Mouse (Mus musculus) heart, postnatal 14 days (tissue): ENCODE results near the gene Dio1. TPM values are rescaled to one million over a fixed set of nuclear protein-coding genes. Genes with fewer than 3 reads are reported as not detected.

Experiments used
- DNase-seq, 2 experiments: peaks; one replicate each; pipeline ENCODE4 v3.0.0; 2021 to 2022
- intact Hi-C: fragments of 180-260 bp; cut with DNase I; formaldehyde crosslinking; loops from one replicate; pipeline ENCODE4 v1.15.1; 2025
- long read RNA-seq, 2 experiments: library from polyadenylated mRNA; stranded (forward); transcript quantifications; one replicate each; pipeline ENCODE4 v2.0.0; 2021
- total RNA-seq, 2 experiments: library from RNA; stranded (reverse); gene quantifications; 2 replicates each; pipeline ENCODE4 v1.2.3; 2021

Gene Dio1
- under 1 TPM in 1 of 2 experiments, not detected in 1; 0.12 TPM for total RNA-seq
- long read RNA-seq, experiment 1 = 0 reads
- long read RNA-seq, experiment 2 = 0 reads

DNA sequence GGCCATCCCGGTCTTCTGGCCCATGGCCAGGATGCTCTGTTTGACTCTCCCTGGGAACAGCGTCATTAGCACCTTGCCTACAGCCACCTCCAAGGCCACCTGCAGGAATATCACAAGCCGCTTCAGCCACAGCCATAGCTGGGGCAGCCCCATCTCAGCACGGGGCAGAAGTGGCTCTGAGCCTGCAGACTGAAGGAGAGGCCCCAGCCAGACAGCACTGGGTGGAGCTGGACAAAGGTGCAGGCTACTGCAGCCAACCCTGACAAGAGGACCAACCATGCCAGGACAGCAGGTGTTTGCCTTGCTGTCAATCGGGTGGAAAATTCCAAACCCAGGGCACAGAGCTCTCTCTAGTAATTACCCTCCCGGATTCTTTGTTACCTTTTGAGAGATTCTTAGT is at the start of gene Dio1:
Gene Dio1 (minus strand): TSS at position 204 of the 400 bp plus-strand sequence.
- DNase-seq = no peak
- intact Hi-C loops = no loop called here

DNA sequence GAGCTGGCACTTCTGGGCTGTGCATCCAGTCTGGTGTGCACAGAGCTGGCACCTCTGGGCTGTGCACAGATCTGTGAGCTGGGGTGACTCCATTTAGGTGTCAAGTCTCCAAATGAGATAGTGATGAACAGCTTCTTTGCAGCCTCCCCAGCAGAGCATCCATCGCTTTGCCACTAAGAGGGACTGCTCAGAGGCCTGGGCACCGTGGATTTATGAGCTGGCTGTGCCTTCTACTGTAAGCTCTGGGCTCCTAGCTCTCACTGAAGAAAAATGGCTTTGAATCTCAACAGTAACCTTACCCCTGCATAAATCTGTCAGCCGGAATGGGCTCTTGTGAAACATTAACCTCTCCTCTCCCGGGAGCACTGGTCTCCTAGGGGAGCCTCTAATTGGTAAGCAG is 47.6 kb upstream of the Dio1 start:
- intact Hi-C loops = no loop called here
- no peak for DNase-seq

- intact Hi-C loops = no loop called here
Observed at GRCm38 (mm10) chr4:107354126-107354525, 47.2 kb upstream of the Dio1 start.

DNA sequence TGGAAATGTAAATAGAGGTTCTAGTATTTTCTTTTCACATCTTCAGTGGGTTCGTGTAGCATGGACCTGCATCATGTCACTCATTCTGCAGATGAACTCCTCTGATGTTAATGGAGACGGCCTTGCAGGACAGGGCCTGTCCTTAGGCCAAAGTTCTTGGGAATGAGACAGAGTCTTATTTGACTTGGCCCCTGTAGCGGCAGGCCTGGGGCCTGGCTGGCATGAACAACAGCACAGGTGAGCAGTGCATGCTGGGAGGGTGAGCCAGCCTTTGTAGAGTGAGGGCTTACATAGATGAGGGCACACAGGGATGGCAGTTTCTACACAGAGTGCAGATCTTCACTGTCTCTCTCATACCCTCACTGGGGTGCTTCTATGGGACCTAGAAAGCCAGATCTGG is 46.6 kb upstream of the Dio1 start:
- no peak for DNase-seq
- intact Hi-C loops = no loop called here

More at GRCm38 (mm10) chr4:107354126-107354525, 47.2 kb upstream of the Dio1 start:
- DNase-seq = no peak

DNA sequence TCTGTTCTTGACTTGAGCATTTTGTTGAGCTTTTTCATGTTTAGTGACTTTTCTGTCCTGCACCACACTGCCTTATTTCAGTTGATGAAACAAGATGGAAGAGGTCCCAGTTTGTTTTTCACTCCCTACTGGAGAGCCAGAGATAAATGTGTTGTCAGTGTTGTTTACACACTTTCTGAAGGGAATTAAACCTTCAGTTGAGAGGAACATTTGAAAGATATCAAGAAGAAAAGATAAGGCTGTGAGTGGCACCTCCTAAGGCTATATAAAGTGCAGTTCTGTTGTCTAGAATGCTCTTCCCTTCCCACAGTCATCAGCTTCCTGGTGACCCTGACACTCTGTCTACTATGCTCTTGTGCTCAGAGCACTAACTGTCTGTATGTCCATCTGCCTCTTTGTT is 44.4 kb upstream of the Dio1 start:
- intact Hi-C loops = no loop called here
- no peak for DNase-seq

GRCm38 (mm10) chr4:107349311-107350008 is 42.5 kb upstream of the Dio1 start:
- intact Hi-C loops = loop anchor here (1.0 kb wide), 1 partner anchor 99 kb away; no protein-coding TSS in a partner anchor
- peak; percentile 18 to 45 for DNase-seq

- intact Hi-C loops = loop anchor here (1.0 kb wide), 1 partner anchor 98 kb away; no protein-coding TSS in a partner anchor
- no peak for DNase-seq
Observed at GRCm38 (mm10) chr4:107348529-107349310, 41.8 kb upstream of the Dio1 start.

DNA sequence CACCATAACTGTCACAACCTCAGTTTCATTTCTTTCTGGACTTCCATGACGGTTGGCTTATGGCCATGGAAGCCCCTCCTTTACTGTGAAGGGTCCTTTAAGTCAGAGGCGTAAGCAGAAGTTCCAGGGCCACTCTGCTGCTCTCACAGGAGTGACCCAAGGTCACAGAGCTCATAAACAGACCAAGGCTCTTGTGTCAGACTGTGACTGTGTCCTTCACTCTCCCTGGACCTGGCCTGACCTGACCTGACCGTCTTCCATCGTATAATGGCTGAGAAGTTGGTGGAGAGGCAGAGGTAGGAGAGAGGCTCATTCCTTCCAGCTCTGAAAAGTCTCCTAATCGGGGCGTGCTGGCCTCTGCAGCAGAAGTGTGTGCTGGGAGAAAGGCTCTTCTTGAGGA is 40.3 kb upstream of the Dio1 start:
- intact Hi-C loops = no loop called here

GRCm38 (mm10) chr4:107344612-107345011 is 37.6 kb upstream of the Dio1 start:
- DNase-seq = no peak
- intact Hi-C loops = no loop called here

More for the DNA sequence above, 40.3 kb upstream of the Dio1 start:
- no peak for DNase-seq

DNA sequence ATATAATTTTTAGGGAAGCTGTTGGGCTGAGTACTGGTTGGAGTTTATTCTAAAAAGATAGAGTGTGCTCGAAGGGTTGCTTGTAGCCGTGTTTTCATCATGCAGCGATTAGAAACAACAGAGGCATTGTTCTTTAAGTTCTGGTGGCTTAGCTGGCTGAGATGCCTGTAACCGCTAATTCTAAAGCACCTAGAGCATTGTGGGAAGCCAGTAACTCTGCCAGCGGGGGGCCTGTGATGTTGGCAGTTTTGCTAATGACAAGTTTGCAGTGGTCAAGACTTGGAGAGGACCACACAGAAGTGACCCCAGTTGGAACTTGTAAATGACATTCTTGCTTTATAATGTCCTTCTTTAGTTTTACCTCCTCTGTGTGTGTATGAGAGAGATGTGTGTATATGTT is 34.4 kb upstream of the Dio1 start:
- no peak for DNase-seq
- intact Hi-C loops = no loop called here

- DNase-seq = no peak
- intact Hi-C loops = no loop called here
Observed at GRCm38 (mm10) chr4:107337455-107337854, 30.5 kb upstream of the Dio1 start.

GRCm38 (mm10) chr4:107336356-107336755 is 29.4 kb upstream of the Dio1 start:
- DNase-seq = no peak
- intact Hi-C loops = no loop called here

DNA sequence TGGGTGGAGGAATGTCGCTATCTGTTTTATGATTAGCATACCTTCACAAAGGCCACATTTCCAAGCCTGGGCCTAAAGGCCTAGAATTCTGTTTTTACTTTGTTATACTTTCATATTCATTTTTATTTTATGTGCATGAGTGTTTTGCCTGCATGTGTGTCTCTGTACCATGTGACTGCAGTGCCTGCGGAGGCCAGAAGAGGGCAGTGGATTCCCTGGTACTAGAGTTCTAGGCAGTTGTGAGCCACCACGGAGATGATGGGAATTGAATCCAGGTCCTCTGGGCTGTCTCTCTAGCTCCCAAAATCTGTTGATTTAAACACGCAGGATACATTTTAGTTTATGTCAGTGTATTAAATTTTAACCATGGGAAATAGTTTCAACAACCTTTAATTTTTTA is 26.5 kb upstream of the Dio1 start:
- DNase-seq = no peak
- intact Hi-C loops = no loop called here

GRCm38 (mm10) chr4:107328530-107328929 is 21.6 kb upstream of the Dio1 start:
- intact Hi-C loops = no loop called here
- DNase-seq = no peak

DNA sequence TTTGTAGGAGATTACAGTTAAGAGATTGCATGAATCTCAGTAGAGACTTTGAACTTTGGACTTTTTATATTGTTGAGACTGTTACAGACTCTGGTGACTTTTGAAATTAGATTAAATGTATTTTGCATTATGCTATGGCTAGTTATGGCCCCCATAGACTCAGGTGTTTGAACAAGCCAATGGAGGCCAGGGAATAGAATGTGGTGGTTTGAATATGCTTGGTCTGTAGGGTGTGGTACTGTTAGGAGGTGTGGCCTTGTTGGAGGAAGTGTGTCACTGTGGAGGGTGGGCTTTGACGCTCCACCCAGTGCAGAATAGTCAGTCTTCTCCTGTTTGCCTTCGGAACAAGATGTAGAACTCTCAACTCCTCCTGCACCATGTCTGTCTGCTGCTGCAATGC is 16.1 kb upstream of the Dio1 start:
- no peak for DNase-seq
- intact Hi-C loops = no loop called here

DNA sequence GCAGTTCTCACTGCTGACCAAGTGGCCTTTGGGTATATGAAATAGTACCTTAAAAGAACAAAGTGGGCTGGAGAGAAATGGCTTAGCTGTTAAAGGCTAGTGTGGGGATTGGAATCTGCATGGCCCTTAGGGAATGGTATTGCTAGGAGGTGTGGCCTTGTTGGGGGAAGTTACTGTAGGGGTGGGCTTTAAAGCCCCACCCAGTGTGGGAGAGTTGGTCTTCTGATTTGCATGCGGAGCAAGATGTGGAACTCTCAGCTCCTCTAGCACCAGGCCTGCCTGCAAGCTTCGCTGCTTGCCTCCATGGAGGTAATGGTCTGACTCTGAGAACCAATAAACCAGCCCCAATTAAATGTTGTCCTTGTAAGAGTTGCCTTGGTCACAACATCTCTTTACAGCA is 14.1 kb upstream of the Dio1 start:
- no peak for DNase-seq
- intact Hi-C loops = no loop called here

DNA sequence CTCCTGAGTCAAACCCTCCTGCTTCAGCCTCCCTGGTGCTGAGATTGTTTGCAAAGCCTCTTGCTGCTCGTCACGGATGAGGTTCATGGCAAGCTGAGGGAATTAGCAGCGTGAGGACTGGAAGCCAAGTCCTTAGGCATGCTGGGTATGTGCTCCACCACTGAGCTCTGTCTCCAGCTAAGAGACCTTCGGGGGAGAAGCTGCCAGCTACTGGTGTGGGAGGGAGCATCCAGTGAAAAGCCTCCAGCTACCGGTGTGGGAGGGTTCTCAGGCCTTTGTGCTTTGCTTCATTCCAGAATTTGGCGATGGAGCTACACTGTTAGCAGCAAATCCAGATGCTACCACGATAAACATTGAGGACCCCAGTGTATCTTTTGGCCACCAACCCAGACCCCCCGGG is 11.7 kb upstream of the Dio1 start:
- no peak for DNase-seq
- intact Hi-C loops = no loop called here

GRCm38 (mm10) chr4:107314479-107314805 is 7.5 kb upstream of the Dio1 start:
- no peak for DNase-seq
- intact Hi-C loops = loop anchor here (2.0 kb wide), 2 partner anchors 60 to 136 kb away; partner anchors contain the start of genes Tceanc2 and Tmem59

- intact Hi-C loops = loop anchor here (2.0 kb wide), 2 partner anchors 59 to 135 kb away; partner anchors contain the start of genes Tceanc2 and Tmem59
- DNase-seq = peak; percentile 88 to 92
Observed at GRCm38 (mm10) chr4:107313690-107314478, 6.9 kb upstream of the Dio1 start, which contains the start of gene Yipf1. Gene Yipf1, plus strand, starts transcription at chr4:107314363.

DNA sequence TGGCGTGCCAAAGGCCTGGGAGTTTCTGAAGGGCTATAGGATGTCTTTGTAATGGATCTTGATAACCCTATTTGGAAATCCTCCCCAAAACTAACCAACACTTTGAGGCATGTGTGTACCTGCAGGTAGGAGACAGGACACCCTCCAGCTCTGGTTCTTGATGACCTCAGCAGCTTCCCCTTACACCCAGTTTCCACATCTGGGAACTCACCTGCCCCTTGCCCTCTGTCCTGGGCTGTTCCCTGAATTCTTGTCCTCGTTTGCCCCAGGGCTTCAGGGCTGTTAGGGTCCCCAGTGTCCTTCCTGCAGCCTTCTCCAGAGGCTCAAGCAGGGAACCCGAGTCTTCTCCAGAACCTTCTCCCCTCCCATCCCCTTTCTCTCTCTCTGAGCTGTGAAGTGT is 3.4 kb downstream of the Dio1 start:
- no peak for DNase-seq
- intact Hi-C loops = no loop called here

GRCm38 (mm10) chr4:107302832-107303231 is 4.1 kb downstream of the Dio1 start:
- DNase-seq = no peak
- intact Hi-C loops = no loop called here
